Mouse (Mus musculus) kidney, embryonic 16.5 days (tissue): ENCODE measurements around the gene Cd274. TPM values are rescaled to one million over a fixed set of nuclear protein-coding genes. Genes with fewer than 3 reads are reported as not detected.

Source experiments
- ATAC-seq: fragments of 200-750 bp; cut with Nextera tagmentation; 2 replicates; pipeline ENCODE4 v1.8.0; 2017; ENCODE audit warnings: moderate TSS enrichment; ENCODE audit not compliant: low FRiP score, low TSS enrichment
- H3K27ac ChIP-seq: fragments of 300-500 bp; sonication (generic); 2 replicates; pipeline ENCODE4 v1.5.1; 2014; ENCODE audit warnings: low read length
- H3K27me3 ChIP-seq: fragments of 300-500 bp; sonication (generic); 2 replicates; pipeline ENCODE4 v1.6.1; 2014; ENCODE audit warnings: low read length, control low read depth, mixed read lengths; ENCODE audit not compliant: insufficient read depth
- H3K36me3 ChIP-seq: fragments of 300-500 bp; sonication (generic); 2 replicates; pipeline ENCODE4 v1.6.1; 2014; ENCODE audit warnings: low read length, control low read depth, mixed read lengths; ENCODE audit not compliant: insufficient read depth
- H3K4me1 ChIP-seq: fragments of 300-500 bp; sonication (generic); 2 replicates; pipeline ENCODE4 v1.6.1; 2014; ENCODE audit warnings: low read length, control low read depth, mixed read lengths; ENCODE audit not compliant: insufficient read depth
- H3K4me2 ChIP-seq: fragments of 300-500 bp; sonication (generic); replicated peaks from 2 replicates; pipeline ENCODE4 v1.6.1; 2014; ENCODE audit warnings: low read depth, low read length
- H3K4me3 ChIP-seq: fragments of 300-500 bp; sonication (generic); 2 replicates; pipeline ENCODE4 v1.5.1; 2014; ENCODE audit warnings: mild to moderate bottlenecking, low read length
- H3K9ac ChIP-seq: fragments of 300-500 bp; sonication (generic); replicated peaks from 2 replicates; pipeline ENCODE4 v1.6.1; 2014; ENCODE audit warnings: low read length
- H3K9me3 ChIP-seq: fragments of 300-500 bp; sonication (generic); 2 replicates; pipeline ENCODE4 v1.6.1; 2016; ENCODE audit warnings: low read length, control low read depth
- WGBS: fragments of 180-500 bp; shearing (Covaris S2); extraction: QIAGEN DNeasy Blood & Tissue Kit; methylation state at CpG from one replicate; pipeline ENCODE4 v1.1.7; 2014; 5-methylcytosine and 5-hydroxymethylcytosine counted together
- polyA plus RNA-seq: library from polyadenylated mRNA; unstranded; fragments of >200 nt; fragmentation: Nextera tagmentation; extraction: Ambion mirVana; gene quantifications from 2 replicates; pipeline ENCODE4 v1.2.1, GENCODE M21; 2015

The Cd274 gene
- polyA plus RNA-seq, 1 experiment from 2014 or later, result 0.30 TPM

DNA sequence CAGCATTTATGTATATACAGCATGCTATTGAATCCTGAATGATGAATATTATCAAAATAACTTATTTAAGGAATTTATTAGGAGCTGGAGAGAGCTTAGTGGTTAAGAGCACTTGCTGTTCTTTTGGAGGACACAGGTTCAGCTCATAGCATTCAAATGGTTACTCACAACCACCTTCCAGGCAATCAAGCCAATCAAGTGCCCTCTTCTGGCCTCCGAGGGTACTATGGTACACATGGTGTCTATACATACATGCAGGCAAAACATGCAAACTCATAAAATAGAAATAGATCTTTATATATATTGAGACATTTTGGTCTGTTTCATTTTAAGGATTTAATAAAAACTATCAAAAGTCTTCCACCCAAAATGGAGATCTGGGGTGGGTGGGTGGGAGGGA, 21.6 kb downstream of the Cd274 start:
- Histone ChIP-seq H3K9ac (no peak overlapping the region), H3K27ac (no peak overlapping the region), H3K4me3 (no peak overlapping the region), H3K4me2 (no peak overlapping the region), H3K9me3 (no peaks in the 10 kb centered on the region), H3K36me3 (no peaks in the 10 kb centered on the region), H3K27me3 (no peaks in the 10 kb centered on the region), H3K4me1 (no peaks in the 10 kb centered on the region)
- 93% methylated on average over 1 of the region's 1 CpGs for WGBS
- no peak for ATAC-seq

DNA sequence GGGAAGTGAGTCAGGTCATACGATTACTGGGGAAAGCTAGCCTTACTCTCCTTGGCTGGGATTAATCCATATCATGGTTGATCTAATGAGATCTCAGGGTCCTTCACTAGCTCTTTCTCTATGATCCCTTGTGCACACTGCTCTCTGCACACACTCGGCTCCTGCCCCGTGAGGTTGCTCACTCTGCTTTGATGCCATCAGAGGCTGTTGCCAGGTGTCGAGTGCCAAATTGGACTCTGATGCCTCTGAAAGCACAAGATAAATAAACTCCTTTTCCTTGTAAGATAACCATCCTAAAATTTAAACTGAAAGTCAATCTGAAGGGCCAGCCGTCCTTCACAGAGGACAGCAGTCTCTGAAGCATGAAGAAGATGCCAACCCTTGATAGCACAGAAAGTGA, 23.2 kb downstream of the Cd274 start:
- H3K36me3 ChIP-seq, result no peaks in the 10 kb centered on the region
- no peaks in the 10 kb centered on the region for H3K9me3 ChIP-seq
- H3K4me1 ChIP-seq, result no peaks in the 10 kb centered on the region
- H3K27ac ChIP-seq, result no peak overlapping the region
- no peak overlapping the region for H3K9ac ChIP-seq
- H3K4me3 ChIP-seq, result no peak overlapping the region
- H3K27me3 ChIP-seq, result no peaks in the 10 kb centered on the region
- 43% methylated on average over 5 of the region's 5 CpGs for WGBS
- no peak for ATAC-seq
- no peak overlapping the region for H3K4me2 ChIP-seq

GRCm38 (mm10) chr19:29391279-29391678, 24.0 kb downstream of the Cd274 start:
- Histone ChIP-seq H3K27ac (no peak overlapping the region), H3K4me2 (no peak overlapping the region)

GRCm38 (mm10) chr19:29393333-29393732, 26.1 kb downstream of the Cd274 start:
- no peak overlapping the region for H3K4me2 ChIP-seq
- H3K4me3 ChIP-seq, result no peak overlapping the region
- no peaks in the 10 kb centered on the region; the same call in 1 of the 2 replicates for H3K9me3 ChIP-seq
- ATAC-seq, result no peak
- no peaks in the 10 kb centered on the region for H3K27me3 ChIP-seq
- no peak overlapping the region for H3K27ac ChIP-seq
- 86% methylated on average over 9 of the region's 9 CpGs for WGBS
- no peaks in the 10 kb centered on the region for H3K4me1 ChIP-seq
- no peak overlapping the region for H3K9ac ChIP-seq
- H3K36me3 ChIP-seq, result no peaks in the 10 kb centered on the region

More at GRCm38 (mm10) chr19:29391279-29391678, 24.0 kb downstream of the Cd274 start:
- 61% methylated on average over 4 of the region's 4 CpGs for WGBS
- ATAC-seq, result no peak
- Histone ChIP-seq H3K36me3 (no peaks in the 10 kb centered on the region), H3K27me3 (no peaks in the 10 kb centered on the region), H3K4me3 (no peak overlapping the region), H3K9ac (no peak overlapping the region), H3K9me3 (no peaks in the 10 kb centered on the region), H3K4me1 (no peaks in the 10 kb centered on the region)

DNA sequence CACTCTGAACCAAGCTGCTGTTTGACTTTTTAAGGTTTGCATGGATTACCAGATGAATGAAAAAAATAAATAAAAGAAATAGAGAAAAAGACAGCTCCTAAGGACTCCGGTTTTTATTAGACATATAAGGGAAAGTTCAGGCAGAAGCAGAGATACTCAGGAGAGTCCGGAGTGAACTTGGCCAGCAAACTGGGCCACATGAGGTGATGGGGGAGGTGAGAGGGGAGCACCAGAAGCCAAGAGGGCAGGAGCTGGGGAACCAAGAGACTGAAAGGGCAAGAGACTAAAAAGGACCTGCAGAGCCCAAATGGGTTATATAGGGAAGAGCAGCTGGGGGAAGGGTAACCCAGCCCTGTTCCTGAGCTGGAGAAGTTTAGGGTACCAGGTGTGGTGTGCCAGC, 27.5 kb downstream of the Cd274 start:
- H3K36me3 ChIP-seq, result no peaks in the 10 kb centered on the region
- WGBS, result 89% methylated on average over 2 of the region's 2 CpGs
- H3K9ac ChIP-seq, result no peak overlapping the region
- no peak for ATAC-seq
- H3K9me3 ChIP-seq, result no peaks in the 10 kb centered on the region; the same call in 1 of the 2 replicates
- H3K4me1 ChIP-seq, result no peaks in the 10 kb centered on the region
- no peak overlapping the region for H3K4me2 ChIP-seq
- H3K27me3 ChIP-seq, result no peaks in the 10 kb centered on the region
- no peak overlapping the region for H3K4me3 ChIP-seq
- no peak overlapping the region for H3K27ac ChIP-seq

- H3K9ac ChIP-seq, result no peak overlapping the region
- no peaks in the 10 kb centered on the region for H3K27me3 ChIP-seq
- no peak overlapping the region for H3K4me2 ChIP-seq
- WGBS, result 17% methylated on average over 1 of the region's 1 CpGs
- no peaks in the 10 kb centered on the region for H3K4me1 ChIP-seq
- H3K36me3 ChIP-seq, result no peaks in the 10 kb centered on the region
- H3K9me3 ChIP-seq, result peaks cover under 1% of the 10 kb centered on the region; the same call in 1 of the 2 replicates
- H3K4me3 ChIP-seq, result no peak overlapping the region
- no peak for ATAC-seq
- no peak overlapping the region for H3K27ac ChIP-seq
Observed at GRCm38 (mm10) chr19:29396353-29396752, 29.1 kb downstream of the Cd274 start.

GRCm38 (mm10) chr19:29399786-29400185, 32.5 kb downstream of the Cd274 start:
- no peak for ATAC-seq
- Histone ChIP-seq H3K36me3 (no peaks in the 10 kb centered on the region), H3K9ac (no peak overlapping the region), H3K4me3 (no peak overlapping the region), H3K4me1 (no peaks in the 10 kb centered on the region), H3K4me2 (no peak overlapping the region), H3K27me3 (no peaks in the 10 kb centered on the region), H3K9me3 (peaks cover 2% of the 10 kb centered on the region; the same call in 1 of the 2 replicates), H3K27ac (no peak overlapping the region)
- 86% methylated on average over 4 of the region's 4 CpGs for WGBS

- H3K27ac ChIP-seq, result no peak overlapping the region
- H3K36me3 ChIP-seq, result no peaks in the 10 kb centered on the region
- no peak overlapping the region for H3K4me3 ChIP-seq
- peaks cover 2% of the 10 kb centered on the region; the same call in 1 of the 2 replicates for H3K9me3 ChIP-seq
- ATAC-seq, result no peak
- H3K4me1 ChIP-seq, result no peaks in the 10 kb centered on the region
- no peak overlapping the region for H3K4me2 ChIP-seq
- H3K9ac ChIP-seq, result no peak overlapping the region
- H3K27me3 ChIP-seq, result no peaks in the 10 kb centered on the region
- WGBS, result 79% methylated on average over 3 of the region's 3 CpGs
Observed at GRCm38 (mm10) chr19:29400466-29400865, 33.2 kb downstream of the Cd274 start.

DNA sequence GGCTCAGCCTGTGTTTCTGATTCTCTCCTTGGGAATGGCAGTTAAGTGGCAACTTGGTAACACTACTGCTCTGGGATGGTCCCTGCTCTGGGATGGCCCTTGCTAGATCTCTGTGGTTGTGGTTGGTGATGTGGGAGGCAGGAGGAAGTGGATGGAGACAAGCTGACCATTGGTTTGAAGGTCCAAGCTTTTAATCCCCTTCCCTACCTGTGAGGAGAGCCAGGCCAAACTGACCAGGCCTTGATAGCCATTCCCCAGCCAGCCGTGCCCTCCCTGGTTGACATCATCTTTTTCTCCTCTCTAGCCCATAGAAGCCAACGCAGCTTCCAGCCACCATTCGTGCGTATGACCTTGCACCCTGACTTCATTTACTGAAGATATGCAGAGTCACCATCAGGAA, 35.4 kb downstream of the Cd274 start:
- Histone ChIP-seq H3K4me1 (no peaks in the 10 kb centered on the region), H3K27me3 (no peaks in the 10 kb centered on the region), H3K36me3 (no peaks in the 10 kb centered on the region), H3K4me2 (no peak overlapping the region), H3K4me3 (no peak overlapping the region), H3K9ac (no peak overlapping the region), H3K9me3 (peaks cover 2% of the 10 kb centered on the region; the same call in 1 of the 2 replicates), H3K27ac (no peak overlapping the region)
- ATAC-seq, result no peak
- 94% methylated on average over 4 of the region's 4 CpGs for WGBS

DNA sequence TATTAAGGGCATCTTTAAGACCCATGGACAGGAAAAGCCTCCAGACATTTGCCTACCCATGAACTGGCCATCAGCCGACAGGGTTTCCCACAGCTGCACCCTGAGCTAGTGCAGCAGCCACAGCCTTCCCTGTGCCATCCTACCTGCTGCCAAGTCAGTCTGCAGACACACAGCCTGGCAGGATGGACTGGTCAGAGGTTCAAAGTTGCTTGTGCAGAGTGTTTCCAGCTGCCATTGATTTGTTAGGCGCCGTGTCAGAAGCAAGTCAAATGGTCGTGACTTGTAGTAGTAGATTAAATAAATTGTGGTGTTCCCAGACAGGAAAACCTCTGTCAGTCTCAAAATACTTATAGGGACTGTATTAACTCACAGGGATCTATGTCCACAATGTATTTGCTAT, 36.0 kb downstream of the Cd274 start:
- H3K4me2 ChIP-seq, result no peak overlapping the region
- H3K9ac ChIP-seq, result no peak overlapping the region
- H3K4me1 ChIP-seq, result no peaks in the 10 kb centered on the region
- no peak overlapping the region for H3K4me3 ChIP-seq
- peaks cover 2% of the 10 kb centered on the region; the same call in 1 of the 2 replicates for H3K9me3 ChIP-seq
- no peaks in the 10 kb centered on the region for H3K27me3 ChIP-seq
- no peak for ATAC-seq
- H3K36me3 ChIP-seq, result no peaks in the 10 kb centered on the region
- no peak overlapping the region for H3K27ac ChIP-seq
- 83% methylated on average over 4 of the region's 4 CpGs for WGBS
